Mouse (Mus musculus): ENCODE results near the gene Slc16a14.
A peak's percentile ranks its signal among the peaks of the same experiment; 100 is the strongest.

Slc16a14 gene

GRCm38 (mm10) chr1:84866706-84867230 is 68.2 kb downstream of the Slc16a14 start:
- DNase-seq (ENCODE audit: low spot score), result no peak

GRCm38 (mm10) chr1:84866231-84866630 is 68.7 kb downstream of the Slc16a14 start:
- DNase-seq (ENCODE audit: low spot score), result no peak

- peak; percentile 56 for DNase-seq (ENCODE audit: low spot score)
Observed at GRCm38 (mm10) chr1:84864645-84865044, 70.3 kb downstream of the Slc16a14 start.

- no peak for DNase-seq (ENCODE audit: low spot score)
Observed at GRCm38 (mm10) chr1:84861255-84861630, 73.7 kb downstream of the Slc16a14 start.

- no peak for DNase-seq (ENCODE audit: low spot score)
Observed at GRCm38 (mm10) chr1:84860360-84861254, 74.3 kb downstream of the Slc16a14 start.

- peak; percentile 62 for DNase-seq (ENCODE audit: low spot score)
Observed at GRCm38 (mm10) chr1:84859597-84859996, 75.3 kb downstream of the Slc16a14 start.
